Mouse (Mus musculus) heart, adult 2 months (tissue): ENCODE results near the gene Atp8a1. TPM values are rescaled to one million over a fixed set of nuclear protein-coding genes. Genes with fewer than 3 reads are reported as not detected.

Experiments
- DNase-seq, 2 experiments: peaks; one replicate each; pipeline ENCODE4 v3.0.0; 2021
- H3K27ac ChIP-seq: fragments of 200-600 bp; 2 replicates; pipeline ENCODE4 v1.8.1; 2022
- H3K27me3 ChIP-seq: fragments of 200-500 bp; 2 replicates; pipeline ENCODE4 v1.6.1; 2012; ENCODE audit warnings: mild to moderate bottlenecking, low read length, inconsistent platforms, mixed read lengths; ENCODE audit not compliant: control insufficient read depth, insufficient read depth
- H3K36me3 ChIP-seq: fragments of 200-500 bp; 2 replicates; pipeline ENCODE4 v1.6.1; 2012; ENCODE audit warnings: low read length, inconsistent platforms; ENCODE audit not compliant: control insufficient read depth, insufficient read depth
- H3K4me1 ChIP-seq: fragments of 200-500 bp; 2 replicates; pipeline ENCODE4 v1.6.1; 2011; ENCODE audit warnings: low read length; ENCODE audit not compliant: control insufficient read depth, insufficient read depth
- H3K4me3 ChIP-seq: fragments of 200-600 bp; 2 replicates; pipeline ENCODE4 v1.8.1; 2022
- H3K79me2 ChIP-seq: fragments of 200-500 bp; replicated peaks from 2 replicates; pipeline ENCODE4 v1.6.1; 2012; ENCODE audit warnings: mild to moderate bottlenecking, inconsistent platforms, low read length, moderate library complexity, mixed read lengths; ENCODE audit not compliant: control insufficient read depth, insufficient read depth
- H3K9ac ChIP-seq: fragments of 200-500 bp; 2 replicates; pipeline ENCODE4 v1.6.1; 2012; ENCODE audit warnings: low read depth, mild to moderate bottlenecking, control low read depth, inconsistent platforms, low read length, mixed read lengths
- CTCF ChIP-seq: fragments of 200-600 bp; IDR thresholded peaks from 2 replicates; pipeline ENCODE4 v1.8.1; 2022; ENCODE audit warnings: antibody characterized with exemption, mild to moderate bottlenecking, moderate library complexity
- EP300 ChIP-seq: fragments of 200-500 bp; IDR thresholded peaks from 2 replicates; pipeline ENCODE4 v1.6.1; 2011; ENCODE audit warnings: low read depth, low read length, control low read depth; ENCODE audit not compliant: insufficient read depth
- POLR2A ChIP-seq: fragments of 200-500 bp; IDR thresholded peaks from 2 replicates; pipeline ENCODE4 v1.6.1; 2011; ENCODE audit warnings: mild to moderate bottlenecking, low read depth, low read length, control low read depth; ENCODE audit not compliant: insufficient read depth
- WGBS: fragments of 180-500 bp; shearing (Covaris S2); methylation state at CpG from one replicate; pipeline ENCODE4 v1.1.7; 2018; 5-methylcytosine and 5-hydroxymethylcytosine counted together
- intact Hi-C: fragments of 180-260 bp; cut with DNase I; formaldehyde crosslinking; loops from one replicate; pipeline ENCODE4 v1.15.1; 2025
- long read RNA-seq: library from polyadenylated mRNA; stranded (forward); transcript quantifications from one replicate; pipeline ENCODE4 v2.0.0, GENCODE M21; 2021
- polyA plus RNA-seq: library from polyadenylated mRNA; depleted of rRNA; stranded (reverse); fragments of >200 nt; gene quantifications from 2 replicates; pipeline ENCODE4 v1.2.3, GENCODE M21; 2012; rRNA removed
- total RNA-seq, 2 experiments: library from RNA; stranded (reverse); gene quantifications; 2 replicates each; pipeline ENCODE4 v1.2.3; 2021

Atp8a1 gene
- total RNA-seq = 10 to 100 TPM; 21.8 to 21.9 TPM
- polyA plus RNA-seq = 8.8 and 15.3 TPM in 2 replicates
- long read RNA-seq, full-length matches to known transcripts = 6 of 7 reads
- long read RNA-seq, partial matches to known transcripts = 0 of 7 reads
- long read RNA-seq, other reads (novel, unspliced or antisense) = 1 of 7 reads

DNA sequence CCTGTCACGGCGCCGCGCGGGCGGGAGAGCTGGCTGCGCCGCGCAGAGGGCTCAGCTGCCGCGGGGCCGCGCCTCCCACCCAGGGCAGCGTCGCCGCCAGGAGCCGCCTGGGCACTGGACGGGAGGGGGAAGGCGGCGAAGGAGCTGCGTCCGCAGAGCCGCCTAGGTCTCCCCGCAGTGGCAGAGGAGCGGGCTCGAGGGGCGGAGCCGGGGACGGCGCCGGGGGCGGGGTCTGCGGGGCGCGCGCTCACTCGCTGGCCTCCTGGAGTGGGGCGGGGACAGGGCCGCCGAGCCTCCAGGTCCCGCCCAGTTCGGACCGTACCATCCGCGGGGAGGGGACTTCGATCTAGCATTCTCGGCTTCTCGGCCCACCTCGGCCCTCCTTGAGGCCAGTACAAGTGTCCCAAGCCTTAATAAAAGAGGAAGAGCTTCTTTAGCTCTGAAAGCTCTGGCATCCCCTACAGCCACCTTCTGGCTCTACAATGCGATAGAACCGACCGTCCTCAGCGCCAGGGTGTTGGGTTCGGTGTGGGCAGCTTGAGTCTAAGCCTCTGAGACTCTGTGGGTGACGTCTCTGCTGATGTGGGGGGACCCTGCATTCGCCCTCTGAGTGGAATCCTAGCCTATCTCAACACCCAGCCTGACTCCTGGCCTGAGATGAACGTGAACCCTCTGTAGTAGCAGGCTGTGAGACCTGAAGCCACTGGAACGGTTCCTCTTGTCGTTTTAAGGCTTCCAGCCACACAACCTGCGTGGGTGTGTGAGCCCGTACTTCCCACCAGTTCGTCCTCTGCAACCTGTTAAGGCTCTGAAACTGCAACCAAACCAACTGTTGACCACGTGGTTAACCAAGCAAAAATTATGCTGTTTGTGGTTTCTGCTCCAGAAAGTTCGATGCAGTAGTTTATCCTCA is at the start of gene Atp8a1:
TSS of gene Atp8a1 (minus strand) at position 182 of the 913 bp plus-strand sequence.
- Histone ChIP-seq H3K9ac (peak within 1 kb of the TSS; percentile 98), H3K27me3 (no peaks in the 10 kb centered on the region), H3K27ac (peak within 1 kb of the TSS; percentile 91), H3K4me3 (peak within 1 kb of the TSS; percentile 79), H3K79me2 (no peaks in the 10 kb centered on the region; the same call in 1 of the 2 replicates), H3K36me3 (no peaks in the 10 kb centered on the region), H3K4me1 (peaks cover 6% of the 10 kb centered on the region)
- WGBS = under 1% methylated on average over 60 of the region's 64 CpGs
- peak; percentile 39 for TF ChIP-seq CTCF
- TF ChIP-seq POLR2A = peak; percentile 81
- TF ChIP-seq EP300 = peak; percentile 60; the same call in 1 of the 2 replicates
- DNase-seq = peak; percentile 99 to 100
- intact Hi-C loops = loop anchor here (5.0 kb wide), 4 partner anchors 50 to 165 kb away; no protein-coding TSS in a partner anchor

DNA sequence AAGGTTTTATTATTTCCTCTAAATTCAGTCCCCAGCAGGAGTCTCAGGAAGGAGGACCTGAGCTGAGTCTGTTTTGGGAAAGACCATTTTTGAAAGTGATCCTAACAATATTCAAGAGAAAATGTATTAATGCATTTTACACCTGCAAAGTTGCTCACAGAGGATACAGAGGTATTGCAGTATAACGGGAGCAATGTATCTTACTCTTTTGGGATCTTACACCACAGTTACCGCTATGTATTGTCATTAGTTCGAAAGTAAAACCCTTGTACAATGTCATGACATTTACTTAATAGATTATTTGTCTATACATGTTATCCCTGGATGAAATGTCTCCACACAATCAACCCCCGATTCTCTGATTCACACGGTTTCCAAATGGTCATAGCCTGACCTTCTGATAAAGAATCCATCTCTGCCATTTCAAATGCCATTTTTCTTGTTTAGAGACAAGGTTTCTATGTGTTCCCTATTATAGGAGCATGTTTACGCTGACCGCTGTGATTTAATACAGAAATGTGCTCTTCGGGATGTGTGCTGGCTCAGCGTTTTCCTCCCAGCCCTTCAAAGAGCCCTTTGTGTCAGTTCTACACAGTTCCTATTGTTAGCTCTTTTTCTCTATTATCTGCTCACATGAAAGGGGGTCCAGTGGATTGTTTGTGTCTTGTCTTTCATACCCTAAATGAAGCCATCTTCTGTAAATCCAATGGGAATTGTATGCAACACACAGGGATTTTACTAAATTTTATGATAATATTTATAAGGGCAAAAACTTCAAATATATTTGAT is 37.4 kb upstream of the Atp8a1 start:
- H3K9ac ChIP-seq = no peak overlapping the region
- no peaks in the 10 kb centered on the region for H3K4me1 ChIP-seq
- H3K79me2 ChIP-seq = no peaks in the 10 kb centered on the region
- WGBS = 81% methylated on average over 9 of the region's 9 CpGs
- H3K27me3 ChIP-seq = no peaks in the 10 kb centered on the region
- intact Hi-C loops = no loop called here
- no peak for DNase-seq
- H3K4me3 ChIP-seq = no peak overlapping the region
- no peaks in the 10 kb centered on the region for H3K36me3 ChIP-seq
- no peak for TF ChIP-seq EP300
- TF ChIP-seq POLR2A = no peak
- no peak for TF ChIP-seq CTCF
- no peak overlapping the region for H3K27ac ChIP-seq

- Histone ChIP-seq H3K4me1 (no peaks in the 10 kb centered on the region), H3K27ac (no peak overlapping the region), H3K79me2 (no peaks in the 10 kb centered on the region), H3K27me3 (no peaks in the 10 kb centered on the region), H3K4me3 (no peak overlapping the region), H3K9ac (no peak overlapping the region), H3K36me3 (no peaks in the 10 kb centered on the region)
- intact Hi-C loops = no loop called here
- no peak for TF ChIP-seq CTCF
- no peak for TF ChIP-seq POLR2A
- no peak for TF ChIP-seq EP300
- no peak for DNase-seq
- WGBS = 69% methylated on average over 1 of the region's 1 CpGs
These were observed 36.4 kb upstream of the Atp8a1 start for GRCm38 (mm10) chr5:67883564-67884171.

DNA sequence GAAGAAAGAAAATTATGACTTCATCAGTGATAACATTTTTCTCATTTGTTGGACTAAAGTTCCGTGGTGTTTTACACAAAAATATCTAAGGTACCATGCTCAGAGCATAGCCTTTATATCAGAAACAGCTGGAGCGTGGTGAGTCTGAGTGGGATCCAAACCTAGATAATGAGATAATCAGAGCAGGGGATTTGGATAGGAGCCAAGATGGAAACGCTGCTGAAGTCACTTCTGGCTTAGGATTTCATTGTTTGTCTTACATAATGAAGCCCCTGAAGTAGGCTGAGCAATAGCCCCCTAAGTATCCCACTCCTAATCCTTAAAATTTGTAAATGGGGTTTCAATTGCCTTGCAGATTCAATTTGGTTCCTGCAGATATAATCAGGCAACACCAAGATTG is 24.2 kb upstream of the Atp8a1 start:
- no peaks in the 10 kb centered on the region for H3K79me2 ChIP-seq
- no peak overlapping the region for H3K9ac ChIP-seq
- TF ChIP-seq POLR2A (no peak), EP300 (no peak), CTCF (no peak)
- 21% methylated on average over 3 of the region's 3 CpGs for WGBS
- H3K36me3 ChIP-seq = no peaks in the 10 kb centered on the region
- intact Hi-C loops = no loop called here
- no peak overlapping the region for H3K4me3 ChIP-seq
- no peaks in the 10 kb centered on the region for H3K27me3 ChIP-seq
- no peak for DNase-seq
- no peak overlapping the region for H3K27ac ChIP-seq
- no peaks in the 10 kb centered on the region for H3K4me1 ChIP-seq

GRCm38 (mm10) chr5:67866221-67866620 is 19.0 kb upstream of the Atp8a1 start:
- intact Hi-C loops = no loop called here
- Histone ChIP-seq H3K79me2 (no peaks in the 10 kb centered on the region), H3K27me3 (no peaks in the 10 kb centered on the region), H3K27ac (no peak overlapping the region), H3K4me3 (no peak overlapping the region), H3K9ac (no peak overlapping the region), H3K4me1 (no peaks in the 10 kb centered on the region), H3K36me3 (no peaks in the 10 kb centered on the region)
- no peak for TF ChIP-seq EP300
- no peak for TF ChIP-seq POLR2A
- no peak for TF ChIP-seq CTCF
- no peak for DNase-seq
- WGBS = 75% methylated on average over 9 of the region's 9 CpGs
